Mouse (Mus musculus): ENCODE data around the gene Shroom3. TPM values are rescaled to one million over a fixed set of nuclear protein-coding genes. Genes with fewer than 3 reads are reported as not detected.

Gene Shroom3
- polyA plus RNA-seq, 1 experiment: 4.4 TPM

GRCm38 (mm10) chr5:92715890-92716289, 32.7 kb downstream of the Shroom3 start:
- no peaks in the 10 kb centered on the region for H3K27me3 ChIP-seq (ENCODE audit: control insufficient read depth, insufficient read depth, low read length)
- no peak overlapping the region for H3K4me3 ChIP-seq (replicated peaks; ENCODE audit: insufficient read depth, low read depth, low read length)
- H3K27ac ChIP-seq (ENCODE audit: insufficient read depth, low read length): no peak overlapping the region
- no peaks in the 10 kb centered on the region for H3K4me1 ChIP-seq (ENCODE audit: control insufficient read depth, insufficient read depth, low read length)
- 79% methylated on average over 2 of the region's 2 CpGs for WGBS
- DNase-seq: no peak
- no peak for TF ChIP-seq POLR2A (IDR thresholded peaks at IDR 0.05; ENCODE audit: borderline replicate concordance, insufficient read depth, low read length)
- no peak for TF ChIP-seq CTCF (IDR thresholded peaks at IDR 0.05; ENCODE audit: borderline replicate concordance, insufficient read depth, low read depth, low read length)

GRCm38 (mm10) chr5:92717666-92718360, 34.6 kb downstream of the Shroom3 start:
- TF ChIP-seq CTCF (IDR thresholded peaks at IDR 0.05; ENCODE audit: borderline replicate concordance, insufficient read depth, low read depth, low read length) (no peak), POLR2A (IDR thresholded peaks at IDR 0.05; ENCODE audit: borderline replicate concordance, insufficient read depth, low read length) (no peak)
- 89% methylated on average over 3 of the region's 3 CpGs for WGBS
- H3K27me3 ChIP-seq (ENCODE audit: control insufficient read depth, insufficient read depth, low read length): no peaks in the 10 kb centered on the region
- H3K4me1 ChIP-seq (ENCODE audit: control insufficient read depth, insufficient read depth, low read length): no peaks in the 10 kb centered on the region
- no peak overlapping the region for H3K4me3 ChIP-seq (replicated peaks; ENCODE audit: insufficient read depth, low read depth, low read length)
- no peak overlapping the region for H3K27ac ChIP-seq (ENCODE audit: insufficient read depth, low read length)
- DNase-seq: no peak

- H3K27ac ChIP-seq (ENCODE audit: insufficient read depth, low read length): no peak overlapping the region
- no peaks in the 10 kb centered on the region for H3K27me3 ChIP-seq (ENCODE audit: control insufficient read depth, insufficient read depth, low read length)
- no peak overlapping the region for H3K4me3 ChIP-seq (replicated peaks; ENCODE audit: insufficient read depth, low read depth, low read length)
- no peak for DNase-seq
- TF ChIP-seq CTCF (IDR thresholded peaks at IDR 0.05; ENCODE audit: borderline replicate concordance, insufficient read depth, low read depth, low read length) (no peak), POLR2A (IDR thresholded peaks at IDR 0.05; ENCODE audit: borderline replicate concordance, insufficient read depth, low read length) (no peak)
- no peaks in the 10 kb centered on the region for H3K4me1 ChIP-seq (ENCODE audit: control insufficient read depth, insufficient read depth, low read length)
- WGBS: 80% methylated on average over 3 of the region's 3 CpGs
Observed at GRCm38 (mm10) chr5:92718856-92719255, 35.6 kb downstream of the Shroom3 start.

GRCm38 (mm10) chr5:92721610-92722009, 38.4 kb downstream of the Shroom3 start:
- Histone ChIP-seq H3K27me3 (ENCODE audit: control insufficient read depth, insufficient read depth, low read length) (no peaks in the 10 kb centered on the region), H3K27ac (ENCODE audit: insufficient read depth, low read length) (no peak overlapping the region), H3K4me3 (replicated peaks; ENCODE audit: insufficient read depth, low read depth, low read length) (no peak overlapping the region), H3K4me1 (ENCODE audit: control insufficient read depth, insufficient read depth, low read length) (no peaks in the 10 kb centered on the region)
- TF ChIP-seq CTCF (IDR thresholded peaks at IDR 0.05; ENCODE audit: borderline replicate concordance, insufficient read depth, low read depth, low read length) (no peak), POLR2A (IDR thresholded peaks at IDR 0.05; ENCODE audit: borderline replicate concordance, insufficient read depth, low read length) (no peak)
- 88% methylated on average over 8 of the region's 8 CpGs for WGBS
- DNase-seq: no peak

- no peak for TF ChIP-seq POLR2A (IDR thresholded peaks at IDR 0.05; ENCODE audit: borderline replicate concordance, insufficient read depth, low read length)
- TF ChIP-seq CTCF (IDR thresholded peaks at IDR 0.05; ENCODE audit: borderline replicate concordance, insufficient read depth, low read depth, low read length): peak; percentile 53; the same call in 1 of the 2 replicates
- no peak overlapping the region for H3K27ac ChIP-seq (ENCODE audit: insufficient read depth, low read length)
- WGBS: 32% methylated on average over 6 of the region's 6 CpGs
- DNase-seq: peak; percentile 15 to 27
- no peaks in the 10 kb centered on the region for H3K4me1 ChIP-seq (ENCODE audit: control insufficient read depth, insufficient read depth, low read length)
- H3K4me3 ChIP-seq (replicated peaks; ENCODE audit: insufficient read depth, low read depth, low read length): no peak overlapping the region
- no peaks in the 10 kb centered on the region for H3K27me3 ChIP-seq (ENCODE audit: control insufficient read depth, insufficient read depth, low read length)
Observed at GRCm38 (mm10) chr5:92725935-92726334, 42.7 kb downstream of the Shroom3 start.

GRCm38 (mm10) chr5:92728252-92728828, 45.1 kb downstream of the Shroom3 start:
- 42% methylated on average over 5 of the region's 5 CpGs for WGBS
- Histone ChIP-seq H3K27ac (ENCODE audit: insufficient read depth, low read length) (no peak overlapping the region), H3K4me3 (replicated peaks; ENCODE audit: insufficient read depth, low read depth, low read length) (no peak overlapping the region), H3K27me3 (ENCODE audit: control insufficient read depth, insufficient read depth, low read length) (no peaks in the 10 kb centered on the region), H3K4me1 (ENCODE audit: control insufficient read depth, insufficient read depth, low read length) (no peaks in the 10 kb centered on the region)
- DNase-seq: peak; percentile 45 to 48
- TF ChIP-seq POLR2A (IDR thresholded peaks at IDR 0.05; ENCODE audit: borderline replicate concordance, insufficient read depth, low read length) (no peak), CTCF (IDR thresholded peaks at IDR 0.05; ENCODE audit: borderline replicate concordance, insufficient read depth, low read depth, low read length) (peak; percentile 57; the same call in 1 of the 2 replicates)

- DNase-seq: no peak
- Histone ChIP-seq H3K4me3 (replicated peaks; ENCODE audit: insufficient read depth, low read depth, low read length) (no peak overlapping the region), H3K4me1 (ENCODE audit: control insufficient read depth, insufficient read depth, low read length) (no peaks in the 10 kb centered on the region), H3K27ac (ENCODE audit: insufficient read depth, low read length) (no peak overlapping the region), H3K27me3 (ENCODE audit: control insufficient read depth, insufficient read depth, low read length) (no peaks in the 10 kb centered on the region)
- TF ChIP-seq POLR2A (IDR thresholded peaks at IDR 0.05; ENCODE audit: borderline replicate concordance, insufficient read depth, low read length) (no peak), CTCF (IDR thresholded peaks at IDR 0.05; ENCODE audit: borderline replicate concordance, insufficient read depth, low read depth, low read length) (no peak)
- 74% methylated on average over 6 of the region's 6 CpGs for WGBS
Observed at GRCm38 (mm10) chr5:92729221-92729620, 46.0 kb downstream of the Shroom3 start.

GRCm38 (mm10) chr5:92741802-92742201, 58.6 kb downstream of the Shroom3 start:
- no peaks in the 10 kb centered on the region for H3K4me1 ChIP-seq (ENCODE audit: control insufficient read depth, insufficient read depth, low read length)
- no peak for DNase-seq
- WGBS: 69% methylated on average over 3 of the region's 3 CpGs

More at GRCm38 (mm10) chr5:92741802-92742201, 58.6 kb downstream of the Shroom3 start:
- TF ChIP-seq POLR2A (IDR thresholded peaks at IDR 0.05; ENCODE audit: borderline replicate concordance, insufficient read depth, low read length) (no peak), CTCF (IDR thresholded peaks at IDR 0.05; ENCODE audit: borderline replicate concordance, insufficient read depth, low read depth, low read length) (no peak)
- Histone ChIP-seq H3K4me3 (replicated peaks; ENCODE audit: insufficient read depth, low read depth, low read length) (no peak overlapping the region), H3K27ac (ENCODE audit: insufficient read depth, low read length) (no peak overlapping the region), H3K27me3 (ENCODE audit: control insufficient read depth, insufficient read depth, low read length) (no peaks in the 10 kb centered on the region)

Data from cerebellum, adult 2 months (tissue).